Mouse (Mus musculus) heart, embryonic 13.5 days (tissue): ENCODE results near the gene Olfr311. TPM values are rescaled to one million over a fixed set of nuclear protein-coding genes. Genes with fewer than 3 reads are reported as not detected.
"Not testable (repeated sequence)": the region's sequence is repeated elsewhere in the genome, so short reads cannot be mapped to it uniquely, and the experiment has no call there.

Experiments used
- ATAC-seq: fragments of 200-750 bp; cut with Nextera tagmentation; 2 replicates; pipeline ENCODE4 v1.8.0; 2017; ENCODE audit warnings: moderate TSS enrichment; ENCODE audit not compliant: insufficient number of reproducible peaks, low FRiP score, low TSS enrichment; ENCODE audit errors: extremely low read depth
- H3K27ac ChIP-seq: fragments of 300-500 bp; sonication (generic); replicated peaks from 2 replicates; pipeline ENCODE4 v1.5.1; 2015; ENCODE audit warnings: moderate library complexity, mild to moderate bottlenecking, inconsistent platforms
- H3K27me3 ChIP-seq: fragments of 300-500 bp; sonication (generic); replicated peaks from 2 replicates; pipeline ENCODE4 v1.6.1; 2015; ENCODE audit warnings: mild to moderate bottlenecking, inconsistent platforms
- H3K36me3 ChIP-seq: fragments of 300-500 bp; sonication (generic); 2 replicates; pipeline ENCODE4 v1.6.1; 2015; ENCODE audit warnings: mild to moderate bottlenecking, inconsistent platforms
- H3K4me1 ChIP-seq: fragments of 300-500 bp; sonication (generic); 2 replicates; pipeline ENCODE4 v1.6.1; 2015; ENCODE audit warnings: inconsistent platforms
- H3K4me2 ChIP-seq: fragments of 300-500 bp; sonication (generic); 2 replicates; pipeline ENCODE4 v1.6.1; 2015; ENCODE audit warnings: inconsistent platforms, mild to moderate bottlenecking, moderate library complexity
- H3K4me3 ChIP-seq: fragments of 300-500 bp; sonication (generic); 2 replicates; pipeline ENCODE4 v1.5.1; 2015; ENCODE audit warnings: moderate library complexity, mild to moderate bottlenecking, inconsistent platforms
- H3K9ac ChIP-seq: fragments of 300-500 bp; sonication (generic); 2 replicates; pipeline ENCODE4 v1.6.1; 2015; ENCODE audit warnings: inconsistent platforms, mild to moderate bottlenecking, moderate library complexity
- H3K9me3 ChIP-seq: fragments of 300-500 bp; sonication (generic); 2 replicates; pipeline ENCODE4 v1.6.1; 2016; ENCODE audit warnings: inconsistent platforms
- WGBS: fragments of 180-500 bp; shearing (Covaris S2); methylation state at CpG from one replicate; pipeline ENCODE4 v1.1.7; 2015; ENCODE audit warnings: mixed read lengths; 5-methylcytosine and 5-hydroxymethylcytosine counted together
- polyA plus RNA-seq: library from polyadenylated mRNA; unstranded; fragments of >200 nt; fragmentation: Nextera tagmentation; extraction: Ambion mirVana; gene quantifications from 2 replicates; pipeline ENCODE4 v1.2.1, GENCODE M21; 2015

Gene Olfr311
- polyA plus RNA-seq, 1 experiment from 2014 or later: 0.17 TPM

- ATAC-seq: no peak
- WGBS: 68% methylated on average over 1 of the region's 1 CpGs
- no peak overlapping the region for H3K4me2 ChIP-seq
- H3K36me3 ChIP-seq: no peaks in the 10 kb centered on the region
- H3K9ac ChIP-seq: no peak overlapping the region
- no peaks in the 10 kb centered on the region for H3K27me3 ChIP-seq
- H3K27ac ChIP-seq: no peak overlapping the region
- no peaks in the 10 kb centered on the region for H3K4me1 ChIP-seq
- H3K4me3 ChIP-seq: no peak overlapping the region
- no peaks in the 10 kb centered on the region for H3K9me3 ChIP-seq
Observed at GRCm38 (mm10) chr11:58815676-58816075, 23.4 kb upstream of the Olfr311 start.

GRCm38 (mm10) chr11:58828937-58829336 is 10.1 kb upstream of the Olfr311 start, which contains the start of gene Olfr312:
Gene Olfr312 (plus strand): TSS chr11:58829237.
- not testable (repeated sequence) for H3K36me3 ChIP-seq, H3K4me3 ChIP-seq, H3K9ac ChIP-seq, H3K9me3 ChIP-seq, H3K4me1 ChIP-seq, ATAC-seq, H3K27ac ChIP-seq, H3K27me3 ChIP-seq, H3K4me2 ChIP-seq

- no peaks in the 10 kb centered on the region for H3K4me1 ChIP-seq
- no peaks in the 10 kb centered on the region for H3K27me3 ChIP-seq
- H3K36me3 ChIP-seq: no peaks in the 10 kb centered on the region
- no peaks in the 10 kb centered on the region for H3K9me3 ChIP-seq
- no peak for ATAC-seq
- WGBS: 66% methylated on average over 3 of the region's 3 CpGs
- H3K27ac ChIP-seq: no peak overlapping the region
- H3K9ac ChIP-seq: no peak overlapping the region
- H3K4me3 ChIP-seq: no peak overlapping the region
- H3K4me2 ChIP-seq: no peak overlapping the region
Observed at GRCm38 (mm10) chr11:58829764-58830163, 9.3 kb upstream of the Olfr311 start.

GRCm38 (mm10) chr11:58832541-58832940 is 6.5 kb upstream of the Olfr311 start:
- not testable (repeated sequence) for H3K4me2 ChIP-seq, H3K9me3 ChIP-seq, H3K4me1 ChIP-seq, ATAC-seq, H3K4me3 ChIP-seq, H3K9ac ChIP-seq, H3K36me3 ChIP-seq, H3K27me3 ChIP-seq, H3K27ac ChIP-seq
- 74% methylated on average over 3 of the region's 3 CpGs for WGBS

GRCm38 (mm10) chr11:58846919-58847461 is 7.9 kb downstream of the Olfr311 start, which contains the start of gene Gm12258:
Gene Gm12258 (plus strand): TSS chr11:58847158.
- Histone ChIP-seq H3K27me3 (no peaks in the 10 kb centered on the region), H3K4me2 (peak within 1 kb of the TSS; percentile 79), H3K4me3 (peak within 1 kb of the TSS; percentile 89), H3K4me1 (peaks cover 7% of the 10 kb centered on the region), H3K9ac (peak within 1 kb of the TSS; percentile 95), H3K9me3 (no peaks in the 10 kb centered on the region), H3K27ac (peak within 1 kb of the TSS; percentile 65), H3K36me3 (peaks cover 26% of the 10 kb centered on the region)
- peak; percentile 97 for ATAC-seq
- WGBS: under 1% methylated on average over 24 of the region's 24 CpGs

GRCm38 (mm10) chr11:58847636-58848035 is 8.6 kb downstream of the Olfr311 start:
- Histone ChIP-seq H3K9ac (peak overlapping the region; percentile 95), H3K27me3 (no peaks in the 10 kb centered on the region), H3K36me3 (peaks cover 31% of the 10 kb centered on the region), H3K4me3 (peak overlapping the region; percentile 89), H3K27ac (no peak overlapping the region), H3K4me2 (peak overlapping the region; percentile 79), H3K9me3 (no peaks in the 10 kb centered on the region), H3K4me1 (peaks cover 7% of the 10 kb centered on the region)
- 41% methylated on average over 9 of the region's 9 CpGs for WGBS
- ATAC-seq: no peak

GRCm38 (mm10) chr11:58849731-58850130 is 10.7 kb downstream of the Olfr311 start:
- H3K27me3 ChIP-seq: no peaks in the 10 kb centered on the region
- peaks cover 7% of the 10 kb centered on the region for H3K4me1 ChIP-seq
- no peak overlapping the region for H3K9ac ChIP-seq
- H3K9me3 ChIP-seq: no peaks in the 10 kb centered on the region
- WGBS: 52% methylated on average over 2 of the region's 2 CpGs
- no peak overlapping the region for H3K4me2 ChIP-seq
- peaks cover 39% of the 10 kb centered on the region for H3K36me3 ChIP-seq
- no peak overlapping the region for H3K27ac ChIP-seq
- H3K4me3 ChIP-seq: no peak overlapping the region
- ATAC-seq: no peak

GRCm38 (mm10) chr11:58860744-58861143 is 21.7 kb downstream of the Olfr311 start:
- H3K36me3 ChIP-seq: peaks cover 59% of the 10 kb centered on the region
- no peaks in the 10 kb centered on the region for H3K4me1 ChIP-seq

GRCm38 (mm10) chr11:58867039-58867953 is 28.2 kb downstream of the Olfr311 start, which contains the start of gene 2810021J22Rik:
Gene 2810021J22Rik (plus strand): TSS chr11:58867216.
- Histone ChIP-seq H3K36me3 (peaks cover 33% of the 10 kb centered on the region), H3K9ac (peak within 1 kb of the TSS; percentile 82), H3K27me3 (no peaks in the 10 kb centered on the region), H3K9me3 (peaks cover 3% of the 10 kb centered on the region; the same call in 1 of the 2 replicates), H3K4me1 (peaks cover 11% of the 10 kb centered on the region), H3K4me3 (peak within 1 kb of the TSS; percentile 72), H3K27ac (peak within 1 kb of the TSS; percentile 77), H3K4me2 (peak within 1 kb of the TSS; percentile 89)
- ATAC-seq: peak; percentile 54
- 4% methylated on average over 37 of the region's 37 CpGs for WGBS

More at GRCm38 (mm10) chr11:58860744-58861143, 21.7 kb downstream of the Olfr311 start:
- 88% methylated on average over 8 of the region's 8 CpGs for WGBS
- Histone ChIP-seq H3K27ac (no peak overlapping the region), H3K9ac (no peak overlapping the region), H3K9me3 (peaks cover 43% of the 10 kb centered on the region), H3K27me3 (no peaks in the 10 kb centered on the region), H3K4me3 (no peak overlapping the region), H3K4me2 (no peak overlapping the region)
- no peak for ATAC-seq

GRCm38 (mm10) chr11:58867954-58868330 is 28.9 kb downstream of the Olfr311 start:
- H3K4me3 ChIP-seq: peak overlapping the region; percentile 72
- H3K4me2 ChIP-seq: peak overlapping the region; percentile 89
- H3K36me3 ChIP-seq: peaks cover 33% of the 10 kb centered on the region
- ATAC-seq: no peak
- peaks cover 11% of the 10 kb centered on the region for H3K4me1 ChIP-seq
- H3K27me3 ChIP-seq: no peaks in the 10 kb centered on the region
- H3K27ac ChIP-seq: no peak overlapping the region
- WGBS: 84% methylated on average over 6 of the region's 6 CpGs
- peak overlapping the region; percentile 82; the same call in 1 of the 2 replicates for H3K9ac ChIP-seq
- H3K9me3 ChIP-seq: peaks cover 3% of the 10 kb centered on the region; the same call in 1 of the 2 replicates

- ATAC-seq: no peak
- WGBS: 76% methylated on average over 4 of the region's 4 CpGs
Observed at GRCm38 (mm10) chr11:58870961-58871360, 31.9 kb downstream of the Olfr311 start.

More at GRCm38 (mm10) chr11:58870961-58871360, 31.9 kb downstream of the Olfr311 start:
- Histone ChIP-seq H3K9me3 (no peaks in the 10 kb centered on the region), H3K36me3 (peaks cover 48% of the 10 kb centered on the region), H3K27me3 (no peaks in the 10 kb centered on the region), H3K4me1 (peaks cover 11% of the 10 kb centered on the region), H3K4me3 (no peak overlapping the region), H3K9ac (no peak overlapping the region), H3K4me2 (no peak overlapping the region), H3K27ac (no peak overlapping the region)
